Mouse (Mus musculus) megakaryocyte, embryonic 14.5 days (primary cell): Measurements from ENCODE around the gene Grap2. TPM values are rescaled to one million over a fixed set of nuclear protein-coding genes. Genes with fewer than 3 reads are reported as not detected.

Experiments
- H3K27me3 ChIP-seq: replicated peaks from 2 replicates; pipeline ENCODE3; 2012; ENCODE audit warnings: inconsistent platforms
- H3K36me3 ChIP-seq: replicated peaks from 2 replicates; pipeline ENCODE3; 2012; ENCODE audit warnings: low read length, inconsistent platforms, mixed read lengths
- H3K4me1 ChIP-seq: 2 replicates; pipeline ENCODE4 v1.6.1; 2012; ENCODE audit warnings: inconsistent platforms
- H3K4me3 ChIP-seq: replicated peaks from 2 replicates; pipeline ENCODE3; 2012; ENCODE audit warnings: moderate library complexity, mild to moderate bottlenecking, inconsistent platforms
- H3K9me3 ChIP-seq: 2 replicates; pipeline ENCODE4 v1.6.1; 2012; ENCODE audit warnings: inconsistent platforms
- FLI1 ChIP-seq: IDR thresholded peaks from 2 replicates; pipeline ENCODE4 v1.6.1; 2012; ENCODE audit warnings: low read length, inconsistent platforms, mixed read lengths
- GATA1 ChIP-seq: IDR thresholded peaks from 3 replicates; pipeline ENCODE4 v1.6.1; 2012; ENCODE audit warnings: mixed read lengths, low read length, inconsistent platforms, borderline replicate concordance
- polyA plus RNA-seq: library from polyadenylated mRNA; stranded (reverse); fragments of >175 nt; gene quantifications from 2 replicates; pipeline ENCODE4 v1.2.3, GENCODE M21; 2012; ENCODE audit warnings: low replicate concordance; ENCODE audit not compliant: insufficient read depth

The Grap2 gene
- polyA plus RNA-seq, 1 experiment: 136 TPM

GRCm38 (mm10) chr15:80614500-80615289 is 42.3 kb downstream of the Grap2 start:
- no peak overlapping the region for H3K4me3 ChIP-seq
- no peaks in the 10 kb centered on the region for H3K9me3 ChIP-seq
- no peaks in the 10 kb centered on the region for H3K36me3 ChIP-seq
- peaks cover 63% of the 10 kb centered on the region for H3K4me1 ChIP-seq
- no peak for TF ChIP-seq FLI1
- TF ChIP-seq GATA1: no peak
- H3K27me3 ChIP-seq: peaks cover 5% of the 10 kb centered on the region

DNA sequence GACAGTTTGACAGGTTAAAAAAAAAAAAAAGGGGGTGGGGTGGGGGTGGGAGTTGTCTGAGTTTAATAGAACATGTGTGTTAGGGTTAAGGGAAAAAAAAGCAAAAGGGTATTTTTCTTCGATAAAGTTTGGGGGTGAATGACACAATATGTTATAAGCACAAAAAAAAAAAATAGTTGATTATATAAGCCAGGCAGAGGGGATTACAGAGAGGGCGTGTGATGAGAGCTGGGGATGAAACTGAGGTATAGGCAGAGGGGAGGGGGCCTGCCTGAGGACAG is 42.8 kb downstream of the Grap2 start:
- H3K9me3 ChIP-seq: no peaks in the 10 kb centered on the region
- no peaks in the 10 kb centered on the region for H3K36me3 ChIP-seq
- TF ChIP-seq GATA1: no peak
- TF ChIP-seq FLI1: no peak
- no peak overlapping the region for H3K4me3 ChIP-seq
- H3K27me3 ChIP-seq: peaks cover 5% of the 10 kb centered on the region
- peaks cover 68% of the 10 kb centered on the region for H3K4me1 ChIP-seq

DNA sequence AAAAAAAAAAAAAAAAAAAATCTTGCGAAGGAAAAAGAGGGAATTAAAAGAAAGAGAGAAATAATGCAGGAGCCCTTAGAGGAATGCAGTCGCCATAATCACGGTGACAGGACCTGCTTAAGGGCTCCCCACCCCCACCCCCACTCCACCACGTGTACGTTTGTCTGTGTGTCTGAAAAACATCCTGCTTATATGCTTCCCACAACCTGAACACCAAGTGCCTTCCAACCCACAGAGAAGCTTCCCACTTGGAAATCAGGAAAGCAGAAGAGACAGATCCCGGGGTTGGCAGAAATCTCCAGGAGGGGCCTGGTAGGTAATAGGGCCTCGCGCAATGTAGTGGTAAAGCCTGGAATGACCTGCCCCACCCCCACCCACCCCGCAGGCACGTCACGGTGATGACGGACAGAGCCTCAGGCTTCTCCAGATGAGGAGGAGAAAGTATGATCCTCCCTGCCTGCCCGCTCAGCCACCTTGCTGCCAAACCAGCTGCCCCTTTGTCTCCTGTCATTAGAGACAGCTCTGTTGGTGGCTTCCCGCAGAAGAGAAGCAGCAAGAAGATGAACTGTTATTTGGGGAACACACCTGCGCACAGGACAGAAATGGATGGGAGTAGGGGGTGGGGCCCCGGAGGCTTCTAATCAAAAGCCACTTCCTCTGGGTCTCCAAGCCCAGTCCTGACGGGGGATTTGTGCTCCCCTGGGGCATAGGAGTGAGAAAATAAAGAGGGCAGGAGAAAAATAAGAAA is 43.4 kb downstream of the Grap2 start:
- Histone ChIP-seq H3K36me3 (no peaks in the 10 kb centered on the region), H3K4me1 (peaks cover 74% of the 10 kb centered on the region), H3K9me3 (no peaks in the 10 kb centered on the region), H3K4me3 (no peak overlapping the region), H3K27me3 (peaks cover 5% of the 10 kb centered on the region)
- TF ChIP-seq GATA1 (no peak), FLI1 (no peak)

DNA sequence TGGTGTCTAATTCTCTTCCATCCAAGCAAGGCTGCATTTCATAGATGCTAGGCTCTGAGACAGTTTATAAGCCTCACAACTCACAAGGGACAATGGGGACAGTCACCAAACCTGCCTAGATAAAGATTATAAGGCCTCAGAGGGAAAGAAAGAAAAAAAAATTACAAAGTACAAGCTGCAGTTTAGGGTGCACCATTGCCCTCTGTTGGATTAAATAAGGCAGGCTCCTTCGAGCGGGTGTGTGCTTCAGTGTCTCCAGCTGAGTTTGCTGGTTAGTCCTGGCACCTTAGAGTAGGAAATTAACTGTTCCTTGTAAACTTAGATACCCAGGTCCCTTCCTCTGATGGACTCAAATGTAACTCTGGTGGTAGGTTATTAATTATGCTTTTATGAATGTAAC is 45.4 kb downstream of the Grap2 start:
- Histone ChIP-seq H3K27me3 (peaks cover 3% of the 10 kb centered on the region), H3K4me1 (peaks cover 94% of the 10 kb centered on the region), H3K36me3 (no peaks in the 10 kb centered on the region), H3K9me3 (no peaks in the 10 kb centered on the region), H3K4me3 (no peak overlapping the region)
- TF ChIP-seq FLI1 (no peak), GATA1 (no peak)

DNA sequence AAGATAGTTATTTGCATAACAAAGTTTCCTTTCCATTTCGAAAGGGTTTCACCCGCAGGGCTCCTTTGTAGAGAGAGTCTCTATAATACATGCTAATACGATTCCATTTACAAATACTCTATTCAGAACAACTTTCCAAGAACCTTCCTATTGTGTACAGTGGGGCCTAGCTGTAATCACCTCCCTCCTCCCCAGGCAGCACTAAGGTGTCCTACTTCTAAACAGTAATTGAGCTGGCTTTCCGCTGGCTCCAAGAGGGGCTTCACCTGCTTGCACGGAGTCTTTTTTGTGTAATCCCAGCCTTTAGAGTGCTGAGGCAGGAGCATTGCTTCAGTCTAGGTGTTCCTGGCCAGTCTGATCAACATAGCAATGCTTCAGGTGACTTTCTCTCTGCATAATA is 46.8 kb downstream of the Grap2 start:
- H3K36me3 ChIP-seq: peaks cover 1% of the 10 kb centered on the region
- H3K4me1 ChIP-seq: peaks cover 96% of the 10 kb centered on the region
- H3K9me3 ChIP-seq: no peaks in the 10 kb centered on the region
- no peak for TF ChIP-seq FLI1
- TF ChIP-seq GATA1: no peak
- H3K27me3 ChIP-seq: no peaks in the 10 kb centered on the region
- H3K4me3 ChIP-seq: no peak overlapping the region

DNA sequence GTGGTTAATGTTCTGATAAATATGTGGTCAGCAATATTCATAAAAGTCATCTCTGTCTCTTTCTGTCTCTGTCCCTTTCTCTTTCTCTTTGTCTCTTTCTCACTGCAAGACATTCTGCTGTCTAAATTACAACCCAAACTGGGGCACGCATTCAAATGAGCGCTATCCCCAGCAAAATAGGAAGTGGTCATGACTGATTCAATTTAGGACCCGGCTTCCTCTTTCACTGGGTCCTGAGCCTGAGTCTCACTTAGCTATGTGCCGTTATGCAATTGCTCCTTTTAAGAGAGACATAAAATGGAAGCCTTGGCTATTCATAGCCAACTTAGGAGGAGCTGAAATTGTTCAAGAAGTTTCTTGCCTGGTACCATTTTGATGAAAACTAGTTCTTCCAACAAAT is 47.4 kb downstream of the Grap2 start:
- no peaks in the 10 kb centered on the region for H3K27me3 ChIP-seq
- TF ChIP-seq FLI1 (no peak), GATA1 (no peak)
- H3K4me1 ChIP-seq: peaks cover 96% of the 10 kb centered on the region
- H3K36me3 ChIP-seq: peaks cover 6% of the 10 kb centered on the region
- peak overlapping the region; percentile 70 for H3K4me3 ChIP-seq
- H3K9me3 ChIP-seq: no peaks in the 10 kb centered on the region

DNA sequence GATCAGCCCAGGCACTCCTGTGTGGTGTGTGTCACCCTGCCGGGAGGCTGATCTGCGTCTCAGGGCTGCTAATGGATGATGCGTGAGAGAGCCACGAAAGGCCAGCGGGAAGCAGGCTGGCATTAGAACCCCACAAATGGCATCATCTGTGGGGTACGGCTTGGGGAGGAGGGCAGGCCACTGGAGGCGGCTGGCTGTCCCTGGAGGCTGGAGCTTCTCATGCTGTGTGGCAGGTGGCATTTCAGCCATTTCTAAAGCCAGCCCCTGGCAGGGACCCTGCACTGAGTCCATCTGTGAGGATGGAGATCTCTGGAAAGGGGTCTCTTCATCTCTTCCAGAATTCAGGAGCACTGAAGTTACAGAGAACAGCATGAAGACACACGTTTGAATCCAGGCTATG is 48.0 kb downstream of the Grap2 start:
- peaks cover 97% of the 10 kb centered on the region for H3K4me1 ChIP-seq
- H3K4me3 ChIP-seq: peak overlapping the region; percentile 79
- TF ChIP-seq GATA1: no peak
- no peaks in the 10 kb centered on the region for H3K27me3 ChIP-seq
- H3K9me3 ChIP-seq: no peaks in the 10 kb centered on the region
- H3K36me3 ChIP-seq: peaks cover 12% of the 10 kb centered on the region

DNA sequence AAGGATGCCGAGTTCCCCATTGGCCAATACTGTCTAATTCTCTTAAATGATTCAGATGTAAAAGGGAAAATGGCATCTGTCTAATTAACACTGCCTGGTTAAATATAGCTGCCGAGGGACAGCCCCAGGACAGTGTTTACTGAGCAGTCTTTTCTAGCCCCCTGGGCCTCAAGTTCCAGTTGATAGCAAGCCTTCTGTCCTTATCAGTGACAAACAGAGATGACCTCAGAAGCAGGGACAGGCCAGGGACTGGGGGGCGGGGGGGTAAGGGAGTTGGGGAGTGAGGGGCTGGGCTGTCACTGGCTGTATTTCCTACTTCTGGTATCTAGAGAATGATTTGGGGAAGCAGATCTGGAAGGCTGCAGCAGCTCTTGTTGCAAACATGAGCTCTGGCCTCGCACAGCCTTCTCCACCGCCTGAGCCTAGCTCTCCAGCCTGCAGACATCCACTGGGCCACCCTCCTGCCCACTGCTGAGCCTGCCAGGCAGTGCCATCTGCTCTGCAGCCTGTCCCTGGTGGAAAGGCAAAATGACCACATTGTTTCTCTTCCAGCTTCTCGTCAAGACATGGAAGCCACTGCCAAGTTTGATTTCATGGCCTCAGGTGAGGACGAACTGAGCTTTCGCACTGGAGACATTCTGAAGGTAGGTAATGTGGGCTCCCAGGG is 50.9 kb downstream of the Grap2 start:
- peak overlapping the region; percentile 93 for H3K4me3 ChIP-seq

DNA sequence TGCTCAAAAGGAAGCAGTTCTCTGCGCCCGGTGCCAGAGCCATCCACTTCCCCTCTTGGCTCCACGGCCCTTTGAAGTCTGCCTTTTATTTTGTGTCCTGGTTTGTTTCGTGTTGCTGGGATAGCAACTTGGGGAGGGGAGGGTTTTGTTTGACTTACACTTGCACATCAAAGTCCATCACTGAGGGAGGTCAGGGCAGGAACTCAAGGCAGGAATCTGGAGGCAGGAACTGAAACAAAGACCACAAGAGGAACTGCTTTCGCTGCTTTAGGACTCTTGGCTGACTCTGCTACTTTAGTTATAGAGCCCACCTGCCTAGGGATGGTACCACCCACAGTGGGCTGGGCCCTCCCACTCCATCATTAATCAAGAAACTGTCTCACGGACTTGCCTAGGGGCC is 54.1 kb downstream of the Grap2 start:
- no peaks in the 10 kb centered on the region for H3K27me3 ChIP-seq
- TF ChIP-seq GATA1 (no peak), FLI1 (no peak)
- peak overlapping the region; percentile 93 for H3K4me3 ChIP-seq

More for the DNA sequence above, 50.9 kb downstream of the Grap2 start:
- 0 out of 3 replicates have a peak, but pooled peaks have one; percentile 8 for TF ChIP-seq GATA1
- no peak for TF ChIP-seq FLI1
- Histone ChIP-seq H3K27me3 (no peaks in the 10 kb centered on the region), H3K4me1 (peaks cover 97% of the 10 kb centered on the region), H3K36me3 (peaks cover 41% of the 10 kb centered on the region), H3K9me3 (0 out of 2 replicates have a peak, but pooled peaks cover 6% of the 10 kb centered on the region)

GRCm38 (mm10) chr15:80630147-80630546 is 57.8 kb downstream of the Grap2 start:
- TF ChIP-seq GATA1: no peak
- no peak for TF ChIP-seq FLI1
- Histone ChIP-seq H3K36me3 (peaks cover 97% of the 10 kb centered on the region), H3K27me3 (no peaks in the 10 kb centered on the region), H3K9me3 (0 out of 2 replicates have a peak, but pooled peaks cover 6% of the 10 kb centered on the region), H3K4me1 (peaks cover 100% of the 10 kb centered on the region), H3K4me3 (peak overlapping the region; percentile 21)

More for the DNA sequence above, 54.1 kb downstream of the Grap2 start:
- H3K9me3 ChIP-seq: 0 out of 2 replicates have a peak, but pooled peaks cover 6% of the 10 kb centered on the region
- peaks cover 72% of the 10 kb centered on the region for H3K36me3 ChIP-seq
- peaks cover 97% of the 10 kb centered on the region for H3K4me1 ChIP-seq
